Mouse (Mus musculus): ENCODE measurements around the gene Car5a.
A peak's percentile ranks its signal among the peaks of the same experiment; 100 is the strongest.

Gene Car5a

DNA sequence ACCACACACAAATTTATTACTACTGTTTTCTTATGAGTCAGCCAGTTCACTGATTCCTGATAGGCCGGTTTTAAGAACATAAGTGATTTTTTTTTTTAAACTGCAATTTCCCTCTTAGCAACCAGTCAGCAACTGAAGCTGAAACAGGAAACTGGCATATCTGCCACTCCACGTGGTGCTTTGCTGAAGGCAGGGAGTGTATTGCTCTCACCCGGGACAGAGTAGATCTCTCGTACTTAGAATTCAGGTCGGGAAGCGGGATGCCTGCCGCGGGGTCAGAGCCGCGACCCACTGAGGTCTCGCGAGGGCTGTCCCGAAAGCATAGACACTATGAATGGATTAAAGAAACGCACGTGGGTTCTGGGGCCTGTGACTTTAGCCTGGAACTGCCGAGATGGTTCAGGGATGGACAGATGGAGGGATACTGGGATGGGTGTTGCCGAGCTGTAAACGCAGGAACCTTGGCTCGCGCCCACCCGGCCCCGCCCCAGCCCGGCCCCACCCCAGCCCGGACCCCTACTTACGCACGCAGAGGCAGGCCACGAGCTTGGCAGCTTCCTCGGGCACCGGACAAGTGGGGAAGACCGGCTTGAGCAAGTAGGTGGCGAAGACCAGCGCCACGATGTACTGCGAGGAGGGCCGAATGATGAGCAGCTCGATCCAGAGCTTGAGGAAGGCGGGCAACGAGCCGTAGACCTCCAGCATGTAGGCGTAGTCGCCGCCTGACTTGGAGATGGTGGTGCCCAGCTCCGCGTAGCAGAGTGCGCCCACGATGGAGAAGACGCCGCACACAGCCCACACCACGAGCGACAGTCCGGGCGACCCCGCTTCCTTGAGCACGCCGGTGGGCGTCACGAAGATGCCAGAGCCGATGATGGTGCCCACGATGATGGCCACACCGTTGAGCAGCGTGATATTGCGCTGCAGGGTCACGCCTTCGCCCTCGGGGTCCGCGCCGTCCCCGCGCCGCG is 37.9 kb downstream of the Car5a start:
- DNase-seq (ENCODE audit: low spot score): peak; percentile 45

GRCm38 (mm10) chr8:121905864-121906263 is 38.8 kb downstream of the Car5a start:
- no peak for DNase-seq (ENCODE audit: low spot score)

- no peak for DNase-seq (ENCODE audit: low spot score)
Measured at GRCm38 (mm10) chr8:121905420-121905819, 39.3 kb downstream of the Car5a start.

GRCm38 (mm10) chr8:121904999-121905398 is 39.7 kb downstream of the Car5a start:
- no peak for DNase-seq (ENCODE audit: low spot score)

GRCm38 (mm10) chr8:121903977-121904376 is 40.7 kb downstream of the Car5a start:
- no peak for DNase-seq (ENCODE audit: low spot score)

DNA sequence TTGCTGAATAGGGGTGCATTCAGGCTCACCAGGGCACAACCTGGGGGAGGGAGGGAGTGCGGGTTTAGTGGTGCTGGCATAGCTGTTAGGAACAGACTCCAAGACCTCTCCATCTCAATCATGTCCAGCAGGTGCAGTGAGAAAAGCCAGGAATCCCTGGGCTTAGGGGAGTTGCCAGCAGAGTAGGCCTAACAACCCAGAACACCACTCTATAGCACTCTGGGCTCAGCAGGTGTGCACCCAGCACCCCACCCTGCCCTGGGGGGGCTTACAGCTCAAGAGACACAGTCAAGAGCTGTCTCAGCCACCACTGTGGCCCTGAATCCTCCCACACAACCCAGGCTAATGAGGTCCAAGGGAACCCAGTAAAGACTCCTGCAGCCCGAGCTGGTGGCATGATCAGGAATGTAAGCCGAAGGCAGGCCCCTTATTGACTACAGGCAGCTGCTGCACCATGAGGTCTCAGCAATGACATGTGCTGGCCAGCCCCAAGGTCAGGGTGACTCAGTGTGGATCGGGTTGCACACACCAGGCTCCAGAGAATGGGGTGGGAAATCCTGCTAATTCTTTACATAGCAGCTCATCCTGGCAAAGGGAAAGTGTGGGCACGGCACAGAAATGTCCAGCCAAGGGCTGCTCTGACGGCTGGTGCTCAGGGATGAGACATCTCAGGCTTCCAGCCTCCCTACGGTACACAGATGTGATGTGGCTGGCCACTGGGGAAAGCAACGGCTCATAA is 43.0 kb downstream of the Car5a start:
- no peak for DNase-seq (ENCODE audit: low spot score)

DNA sequence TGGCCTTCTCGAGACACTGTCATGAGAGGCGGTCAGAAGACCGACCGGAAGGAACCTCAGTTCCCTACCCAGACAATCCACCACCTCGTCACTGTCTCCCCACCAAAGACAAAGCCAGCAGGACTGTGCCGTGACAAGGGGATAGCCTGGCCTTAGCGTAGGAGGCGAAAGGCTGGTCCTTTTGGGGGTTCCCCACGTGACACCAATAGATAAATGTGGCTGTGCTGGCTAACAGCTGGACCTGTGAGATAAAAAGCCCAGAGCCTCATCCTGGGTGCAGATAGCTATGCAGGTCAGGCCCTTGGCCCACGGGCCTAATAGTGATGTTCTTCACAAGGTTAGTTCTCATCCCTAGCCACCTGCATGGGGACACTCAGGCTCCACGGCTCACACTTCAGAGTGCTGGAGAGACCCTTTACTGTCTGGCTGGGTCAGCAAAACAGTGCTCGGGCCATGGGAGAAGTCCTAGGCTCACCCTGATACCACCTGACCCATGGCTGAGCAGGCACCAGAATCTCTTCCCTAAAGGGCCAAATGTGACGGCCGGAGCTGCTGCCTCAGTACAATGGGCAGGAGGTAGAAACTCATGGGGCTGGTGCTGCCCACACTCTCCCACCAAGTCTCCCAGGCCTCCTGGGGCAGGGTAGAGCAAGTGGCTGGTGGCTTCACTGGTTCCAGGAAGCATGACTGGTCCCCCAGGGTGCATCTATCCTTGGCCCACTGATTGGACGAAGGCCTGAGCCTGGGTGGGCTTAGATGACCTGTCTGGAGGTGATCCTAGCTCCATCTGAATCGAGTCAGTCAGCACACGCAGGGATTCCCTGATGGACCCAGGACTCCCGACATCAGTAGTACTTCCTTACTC is 45.3 kb downstream of the Car5a start:
- DNase-seq (ENCODE audit: low spot score): no peak

DNA sequence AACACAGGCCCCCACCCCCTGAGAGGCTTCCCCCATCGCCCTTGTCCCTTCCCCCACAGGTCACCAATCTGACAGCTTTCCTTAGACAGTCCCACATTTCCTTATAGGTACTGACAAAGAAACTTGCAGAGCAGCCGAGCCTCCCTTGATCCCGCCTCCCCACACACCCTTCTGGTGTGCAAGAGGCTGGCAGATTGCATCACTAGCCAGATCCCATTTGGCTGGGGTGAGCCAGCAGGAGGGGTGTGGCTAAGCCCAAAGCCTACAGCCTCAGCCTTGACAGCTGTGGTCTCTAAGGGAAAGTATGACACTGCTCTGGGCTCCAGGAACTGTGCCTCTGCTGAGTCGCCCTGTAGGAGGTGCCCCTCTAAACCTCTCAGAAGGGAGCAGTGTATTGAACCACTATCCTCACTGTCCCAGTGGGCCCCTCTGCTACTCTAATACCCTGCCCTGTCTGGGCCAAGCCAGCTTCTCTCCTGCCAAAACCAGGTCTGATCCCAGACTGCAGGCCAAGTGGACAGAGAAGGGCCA is 46.2 kb downstream of the Car5a start:
- peak; percentile 81 for DNase-seq (ENCODE audit: low spot score)

GRCm38 (mm10) chr8:121897871-121898381 is 46.8 kb downstream of the Car5a start:
- peak; percentile 69 for DNase-seq (ENCODE audit: low spot score)

DNA sequence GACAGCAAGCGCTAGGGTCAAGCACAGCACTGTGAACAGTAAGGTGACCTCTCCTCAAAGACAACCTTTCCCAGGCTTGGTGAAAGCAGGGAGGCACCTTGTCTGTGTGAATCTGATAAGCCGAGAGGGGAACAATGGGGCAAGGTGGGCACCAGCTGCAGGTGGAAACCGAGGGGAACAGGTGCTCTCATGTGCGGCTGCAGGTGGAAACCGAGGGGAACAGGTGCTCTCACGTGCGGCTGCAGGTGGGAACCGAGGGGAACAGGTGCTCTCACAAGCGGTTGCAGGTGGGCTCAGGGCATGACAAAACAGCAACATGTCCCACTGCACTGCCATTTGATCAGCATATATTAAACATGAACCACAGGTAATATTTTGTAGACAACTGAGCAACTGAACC is 47.5 kb downstream of the Car5a start:
- DNase-seq (ENCODE audit: low spot score): no peak

DNA sequence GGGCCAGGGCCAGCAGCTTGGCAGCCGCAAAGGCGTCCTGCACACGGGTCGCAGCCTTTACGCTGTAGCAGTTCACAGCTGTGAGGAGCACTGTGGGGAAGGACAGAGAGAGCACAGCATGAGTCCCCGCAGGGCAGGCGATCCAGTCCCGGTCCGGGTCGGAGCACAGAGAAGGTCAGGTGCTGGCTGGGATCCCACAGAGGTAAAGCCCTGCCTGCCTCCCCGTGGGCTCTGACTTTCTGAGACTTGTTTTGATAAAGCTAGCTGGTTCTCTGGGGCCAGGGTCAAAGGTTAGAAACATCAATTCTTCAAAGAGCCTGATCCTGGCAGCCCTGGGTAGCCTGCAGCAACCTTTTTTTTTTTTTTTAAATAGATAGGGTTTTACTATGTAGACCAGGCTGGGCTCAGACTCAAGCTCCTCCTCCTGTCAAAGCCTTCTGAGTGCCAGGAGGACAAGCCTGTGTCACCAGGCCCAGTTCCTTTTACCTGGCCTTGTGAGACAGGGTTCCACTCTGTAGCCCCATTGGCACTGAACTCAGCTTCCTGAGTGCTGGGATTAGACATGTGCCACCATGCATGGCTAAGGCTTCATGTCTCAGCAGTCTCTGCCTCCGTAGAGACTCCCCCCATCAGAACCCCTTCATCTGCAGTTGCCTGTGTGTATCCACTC is 48.1 kb downstream of the Car5a start:
- DNase-seq (ENCODE audit: low spot score): no peak

DNA sequence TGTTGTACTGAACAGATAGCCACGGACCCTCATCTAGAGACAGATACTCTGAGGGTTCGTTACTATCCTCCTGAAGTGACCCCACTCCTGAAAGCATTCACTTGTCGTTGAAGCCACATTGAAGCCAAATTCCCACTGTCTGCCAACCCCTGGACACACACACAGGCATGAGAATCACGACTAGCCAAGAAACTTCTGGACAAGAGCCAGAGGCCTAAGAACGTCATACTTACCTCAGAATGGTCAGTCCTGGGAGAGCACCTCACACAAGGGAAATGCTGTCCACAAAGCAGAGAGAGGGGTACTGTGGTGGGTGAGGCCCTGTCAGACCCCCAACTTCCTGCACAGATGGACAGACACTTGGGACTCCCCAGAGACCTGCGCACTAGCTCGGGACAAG is 48.8 kb downstream of the Car5a start:
- DNase-seq (ENCODE audit: low spot score): no peak

DNA sequence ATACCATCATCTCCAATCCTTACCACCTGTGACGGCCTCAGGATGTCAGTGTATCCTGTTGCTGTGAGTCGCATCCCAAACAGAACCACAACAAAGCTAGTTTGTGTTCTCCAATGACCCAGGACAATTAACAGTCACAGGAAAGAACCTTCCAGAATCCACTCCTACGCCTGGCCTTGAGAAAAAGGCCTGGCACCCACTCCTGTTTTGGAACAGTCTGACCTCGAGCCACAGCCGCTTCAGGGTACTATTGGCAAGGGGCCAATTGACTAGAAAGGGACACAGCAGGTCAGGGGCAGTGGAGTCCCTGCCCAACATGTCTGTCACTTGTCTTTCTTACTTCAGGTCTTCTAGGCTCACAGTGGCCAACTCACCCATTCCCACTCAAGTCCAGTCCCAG is 51.8 kb downstream of the Car5a start:
- no peak for DNase-seq (ENCODE audit: low spot score)

- DNase-seq (ENCODE audit: low spot score): no peak
Measured at GRCm38 (mm10) chr8:121889810-121890785, 54.6 kb downstream of the Car5a start.

GRCm38 (mm10) chr8:121889317-121889716 is 55.4 kb downstream of the Car5a start:
- no peak for DNase-seq (ENCODE audit: low spot score)

- DNase-seq (ENCODE audit: low spot score): no peak
Measured at GRCm38 (mm10) chr8:121887547-121887946, 57.2 kb downstream of the Car5a start.

DNA sequence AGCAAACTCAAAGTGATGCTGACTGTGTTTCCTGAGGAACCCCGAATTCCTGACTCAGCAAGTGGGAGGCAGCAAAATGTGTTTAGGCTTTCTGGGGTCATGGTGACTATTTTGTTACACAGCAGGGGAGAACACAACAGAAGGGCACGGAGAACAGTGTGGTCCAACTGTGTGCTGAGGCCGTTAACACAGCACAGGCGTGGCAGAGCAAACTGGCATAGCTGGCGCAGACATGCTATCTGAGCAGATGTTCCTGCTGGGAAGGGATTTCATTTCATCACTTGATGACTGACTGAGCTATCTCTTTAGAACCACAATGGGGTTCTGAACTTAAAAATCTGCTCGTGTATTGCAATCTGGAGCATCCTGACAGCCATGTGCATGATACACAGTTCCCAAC is 59.3 kb downstream of the Car5a start:
- no peak for DNase-seq (ENCODE audit: low spot score)

DNA sequence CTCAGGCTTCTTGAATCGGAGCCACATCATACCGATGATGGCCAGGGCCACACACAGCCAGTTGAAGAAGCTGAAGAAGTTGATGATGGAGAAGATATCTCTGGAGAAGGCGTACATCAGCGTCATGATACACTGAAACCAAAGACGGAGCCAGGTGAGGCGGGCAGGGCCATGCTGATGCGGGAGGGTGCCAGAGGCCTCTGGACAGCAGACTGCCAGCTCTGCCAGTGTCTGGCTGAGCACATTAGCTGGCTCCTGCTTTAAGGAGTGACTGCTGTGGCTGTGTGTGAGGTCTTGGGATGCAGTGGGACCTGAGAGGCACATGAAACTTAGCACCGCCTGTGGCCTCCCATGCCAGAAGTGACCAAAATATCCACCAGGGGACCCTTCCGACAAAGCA is 59.7 kb downstream of the Car5a start:
- DNase-seq (ENCODE audit: low spot score): no peak

- no peak for DNase-seq (ENCODE audit: low spot score)
Measured at GRCm38 (mm10) chr8:121884181-121884580, 60.5 kb downstream of the Car5a start.

- DNase-seq (ENCODE audit: low spot score): no peak
Measured at GRCm38 (mm10) chr8:121881921-121882320, 62.8 kb downstream of the Car5a start.

Data from retina, embryonic 14.5 days (tissue).